Mouse (Mus musculus) lung, postnatal 0 days (tissue): ENCODE results near the gene Rtn1. TPM values are rescaled to one million over a fixed set of nuclear protein-coding genes. Genes with fewer than 3 reads are reported as not detected.

Source experiments
- ATAC-seq: fragments of 200-750 bp; cut with Nextera tagmentation; 2 replicates; pipeline ENCODE4 v1.8.0; 2017; ENCODE audit warnings: moderate library complexity
- DNase-seq: peaks from one replicate; pipeline ENCODE4 v3.0.0-alpha.2; 2016; ENCODE audit warnings: low spot score
- H3K27ac ChIP-seq: fragments of 300-500 bp; sonication (generic); 2 replicates; pipeline ENCODE4 v1.5.1; 2014; ENCODE audit warnings: antibody characterized with exemption, mild to moderate bottlenecking, low read length, mixed read lengths
- H3K27me3 ChIP-seq: fragments of 300-500 bp; sonication (generic); replicated peaks from 2 replicates; pipeline ENCODE4 v1.6.1; 2014; ENCODE audit warnings: low read length, mixed read lengths; ENCODE audit not compliant: insufficient read depth
- H3K36me3 ChIP-seq: fragments of 300-500 bp; sonication (generic); 2 replicates; pipeline ENCODE4 v1.6.1; 2014; ENCODE audit warnings: low read length, mixed read lengths; ENCODE audit not compliant: insufficient read depth
- H3K4me1 ChIP-seq: fragments of 300-500 bp; sonication (generic); 2 replicates; pipeline ENCODE4 v1.6.1; 2014; ENCODE audit warnings: antibody characterized with exemption, low read depth, low read length, mixed read lengths; ENCODE audit not compliant: insufficient read depth
- H3K4me2 ChIP-seq: fragments of 300-500 bp; sonication (generic); replicated peaks from 2 replicates; pipeline ENCODE4 v1.6.1; 2014; ENCODE audit warnings: low read depth, mild to moderate bottlenecking, low read length, moderate library complexity, mixed read lengths
- H3K4me3 ChIP-seq: fragments of 300-500 bp; sonication (generic); 2 replicates; pipeline ENCODE4 v1.5.1; 2014; ENCODE audit warnings: low read depth, low read length
- H3K9ac ChIP-seq: fragments of 300-500 bp; sonication (generic); replicated peaks from 2 replicates; pipeline ENCODE4 v1.6.1; 2014; ENCODE audit warnings: low read depth, mild to moderate bottlenecking
- H3K9me3 ChIP-seq: fragments of 300-500 bp; sonication (generic); 2 replicates; pipeline ENCODE4 v1.6.1; 2016; ENCODE audit warnings: low read length, mixed read lengths
- CTCF ChIP-seq: IDR thresholded peaks from 2 replicates; pipeline ENCODE4 v1.5.1; 2016; ENCODE audit warnings: antibody characterized with exemption, mild to moderate bottlenecking
- EP300 ChIP-seq: IDR thresholded peaks from 2 replicates; pipeline ENCODE4 v1.6.1; 2016; ENCODE audit warnings: antibody characterized with exemption, mild to moderate bottlenecking, control low read depth
- WGBS: fragments of 180-500 bp; shearing (Covaris S2); extraction: QIAGEN DNeasy Blood & Tissue Kit; methylation state at CpG from one replicate; pipeline ENCODE4 v1.1.7; 2014; 5-methylcytosine and 5-hydroxymethylcytosine counted together
- polyA plus RNA-seq: library from polyadenylated mRNA; unstranded; fragments of >200 nt; fragmentation: Nextera tagmentation; extraction: Ambion mirVana; gene quantifications from 2 replicates; pipeline ENCODE4 v1.2.1, GENCODE M21; 2015

Gene Rtn1
- polyA plus RNA-seq, 1 experiment from 2014 or later: 12.2 TPM

- Histone ChIP-seq H3K27me3 (no peaks in the 10 kb centered on the region), H3K9me3 (no peaks in the 10 kb centered on the region), H3K4me1 (no peaks in the 10 kb centered on the region), H3K36me3 (no peaks in the 10 kb centered on the region), H3K9ac (no peak overlapping the region), H3K4me2 (no peak overlapping the region), H3K27ac (no peak overlapping the region), H3K4me3 (no peak overlapping the region)
- TF ChIP-seq CTCF (no peak), EP300 (no peak)
- 61% methylated on average over 15 of the region's 15 CpGs for WGBS
- DNase-seq (no peak), ATAC-seq (no peak)
Measured at GRCm38 (mm10) chr12:72315732-72316465, 93.0 kb downstream of the Rtn1 start.

- H3K9ac ChIP-seq: no peak overlapping the region
- H3K27ac ChIP-seq: no peak overlapping the region
- H3K4me3 ChIP-seq: no peak overlapping the region
- 71% methylated on average over 6 of the region's 6 CpGs for WGBS
- no peaks in the 10 kb centered on the region for H3K9me3 ChIP-seq
- DNase-seq (no peak), ATAC-seq (no peak)
- H3K4me2 ChIP-seq: no peak overlapping the region
- H3K27me3 ChIP-seq: no peaks in the 10 kb centered on the region
- H3K36me3 ChIP-seq: no peaks in the 10 kb centered on the region
- H3K4me1 ChIP-seq: no peaks in the 10 kb centered on the region
- TF ChIP-seq CTCF (no peak), EP300 (no peak)
Measured at GRCm38 (mm10) chr12:72310818-72311217, 98.0 kb downstream of the Rtn1 start.

GRCm38 (mm10) chr12:72308506-72308905, 100.3 kb downstream of the Rtn1 start:
- Histone ChIP-seq H3K27me3 (no peaks in the 10 kb centered on the region), H3K4me1 (no peaks in the 10 kb centered on the region), H3K27ac (no peak overlapping the region), H3K36me3 (no peaks in the 10 kb centered on the region), H3K4me3 (no peak overlapping the region), H3K9me3 (no peaks in the 10 kb centered on the region), H3K9ac (no peak overlapping the region), H3K4me2 (no peak overlapping the region)
- WGBS: 87% methylated on average over 8 of the region's 8 CpGs
- ATAC-seq: no peak
- DNase-seq: no peak
- TF ChIP-seq CTCF (no peak), EP300 (no peak)

- Histone ChIP-seq H3K27ac (no peak overlapping the region), H3K4me3 (no peak overlapping the region), H3K4me1 (no peaks in the 10 kb centered on the region), H3K9me3 (no peaks in the 10 kb centered on the region), H3K27me3 (no peaks in the 10 kb centered on the region), H3K9ac (no peak overlapping the region), H3K36me3 (no peaks in the 10 kb centered on the region), H3K4me2 (no peak overlapping the region)
- DNase-seq (no peak), ATAC-seq (no peak)
- 81% methylated on average over 11 of the region's 11 CpGs for WGBS
- no peak for TF ChIP-seq EP300
- no peak for TF ChIP-seq CTCF
Measured at GRCm38 (mm10) chr12:72306281-72306680, 102.6 kb downstream of the Rtn1 start.

GRCm38 (mm10) chr12:72305421-72305820, 103.4 kb downstream of the Rtn1 start:
- no peaks in the 10 kb centered on the region for H3K9me3 ChIP-seq
- no peaks in the 10 kb centered on the region for H3K36me3 ChIP-seq
- no peak overlapping the region for H3K4me2 ChIP-seq
- no peaks in the 10 kb centered on the region for H3K27me3 ChIP-seq
- no peak for ATAC-seq
- no peak overlapping the region for H3K27ac ChIP-seq
- H3K9ac ChIP-seq: no peak overlapping the region
- no peak for DNase-seq
- 52% methylated on average over 5 of the region's 5 CpGs for WGBS
- H3K4me1 ChIP-seq: no peaks in the 10 kb centered on the region
- H3K4me3 ChIP-seq: no peak overlapping the region
- TF ChIP-seq EP300: no peak
- TF ChIP-seq CTCF: no peak

GRCm38 (mm10) chr12:72304985-72305384, 103.9 kb downstream of the Rtn1 start:
- ATAC-seq (no peak), DNase-seq (no peak)
- Histone ChIP-seq H3K27me3 (no peaks in the 10 kb centered on the region), H3K27ac (no peak overlapping the region), H3K4me1 (no peaks in the 10 kb centered on the region), H3K4me3 (no peak overlapping the region), H3K36me3 (no peaks in the 10 kb centered on the region), H3K9me3 (no peaks in the 10 kb centered on the region), H3K9ac (no peak overlapping the region), H3K4me2 (no peak overlapping the region)
- WGBS: 51% methylated on average over 5 of the region's 5 CpGs
- no peak for TF ChIP-seq CTCF
- no peak for TF ChIP-seq EP300

GRCm38 (mm10) chr12:72304347-72304688, 104.5 kb downstream of the Rtn1 start:
- Histone ChIP-seq H3K4me3 (no peak overlapping the region), H3K4me2 (no peak overlapping the region), H3K9ac (no peak overlapping the region), H3K27ac (no peak overlapping the region), H3K4me1 (no peaks in the 10 kb centered on the region), H3K36me3 (no peaks in the 10 kb centered on the region), H3K27me3 (no peaks in the 10 kb centered on the region), H3K9me3 (no peaks in the 10 kb centered on the region)
- DNase-seq (no peak), ATAC-seq (no peak)
- no peak for TF ChIP-seq CTCF
- no peak for TF ChIP-seq EP300
- WGBS: 84% methylated on average over 5 of the region's 5 CpGs
